Mouse (Mus musculus) urinary bladder, adult 2 months (tissue): ENCODE data around the gene Olfr1491. TPM values are rescaled to one million over a fixed set of nuclear protein-coding genes. Genes with fewer than 3 reads are reported as not detected.

Source experiments
- DNase-seq: peaks from one replicate; pipeline ENCODE4 v3.0.0; 2022; ENCODE audit warnings: low spot score
- polyA plus RNA-seq: library from polyadenylated mRNA; depleted of rRNA; stranded (reverse); fragments of >200 nt; gene quantifications from 2 replicates; pipeline ENCODE4 v1.2.3, GENCODE M21; 2012; rRNA removed

The Olfr1491 gene
- polyA plus RNA-seq = not detected in 2 replicates

- no peak for DNase-seq
Measured at GRCm38 (mm10) chr19:13696968-13697367, at the start of gene Olfr1491. TSS of gene Olfr1491 (plus strand) at chr19:13697268.

- DNase-seq = no peak
Measured at GRCm38 (mm10) chr19:13650791-13651190, 46.3 kb upstream of the Olfr1491 start, which contains the start of gene Olfr1490. TSS of gene Olfr1490 (plus strand) at chr19:13651091.

GRCm38 (mm10) chr19:13722978-13723377, 25.9 kb downstream of the Olfr1491 start, which contains the start of gene Olfr1493-ps1:
TSS of gene Olfr1493-ps1 (plus strand) at chr19:13723278.
- DNase-seq = no peak

- DNase-seq = no peak
Measured at GRCm38 (mm10) chr19:13739428-13739827, 42.4 kb downstream of the Olfr1491 start, which contains the start of gene Olfr1494. TSS of gene Olfr1494 (plus strand) at chr19:13739728.

GRCm38 (mm10) chr19:13749366-13749765, 52.3 kb downstream of the Olfr1491 start:
- DNase-seq = no peak

Other genes with a start within 250 kb of the Olfr1491 start
- gene Olfr1472, start 241.2 kb upstream of the Olfr1491 start, polyA plus RNA-seq = not detected in 2 replicates
- gene Olfr1474, start 227.7 kb upstream of the Olfr1491 start, polyA plus RNA-seq = not detected in 2 replicates
- gene Olfr1475, start 217.1 kb upstream of the Olfr1491 start, polyA plus RNA-seq = not detected in 2 replicates
- gene Olfr1477, start 196.7 kb upstream of the Olfr1491 start, polyA plus RNA-seq = not detected in 2 replicates
- gene Olfr1480, start 169.4 kb upstream of the Olfr1491 start, polyA plus RNA-seq = not detected in 2 replicates
- gene Olfr1484, start 113.8 kb upstream of the Olfr1491 start, polyA plus RNA-seq = not detected in 2 replicates
- gene Olfr1487, start 79.9 kb upstream of the Olfr1491 start, polyA plus RNA-seq = not detected in 2 replicates
- not detected in 2 replicates for gene Olfr1489, start 65.6 kb upstream of the Olfr1491 start, polyA plus RNA-seq
- not detected in 2 replicates for gene Olfr1490, start 46.2 kb upstream of the Olfr1491 start, polyA plus RNA-seq
- not detected in 2 replicates for gene Olfr1493-ps1, start 26.0 kb downstream of the Olfr1491 start, polyA plus RNA-seq
- gene Olfr1494, start 42.5 kb downstream of the Olfr1491 start, polyA plus RNA-seq = not detected in 2 replicates
- not detected in 2 replicates for gene Olfr1495, start 67.3 kb downstream of the Olfr1491 start, polyA plus RNA-seq
- not detected in 2 replicates for gene Olfr1496, start 80.6 kb downstream of the Olfr1491 start, polyA plus RNA-seq
- not detected in 2 replicates for gene Olfr1497, start 100.9 kb downstream of the Olfr1491 start, polyA plus RNA-seq
- not detected in 2 replicates for gene Olfr1499, start 122.2 kb downstream of the Olfr1491 start, polyA plus RNA-seq
- gene Olfr1500, start 133.2 kb downstream of the Olfr1491 start, polyA plus RNA-seq = not detected in 2 replicates
- gene Olfr1501, start 153.4 kb downstream of the Olfr1491 start, polyA plus RNA-seq = not detected in 2 replicates
- gene Olfr1502, start 164.5 kb downstream of the Olfr1491 start, polyA plus RNA-seq = not detected in 2 replicates
- gene Olfr1504, start 200.7 kb downstream of the Olfr1491 start, polyA plus RNA-seq = not detected in 2 replicates
- not detected in 2 replicates for gene Olfr1505, start 216.3 kb downstream of the Olfr1491 start, polyA plus RNA-seq